Mouse (Mus musculus): Measurements from ENCODE around the gene Gm11639.
"Not testable (repeated sequence)": the region's sequence is repeated elsewhere in the genome, so short reads cannot be mapped to it uniquely, and the experiment has no call there.

Gene Gm11639

DNA sequence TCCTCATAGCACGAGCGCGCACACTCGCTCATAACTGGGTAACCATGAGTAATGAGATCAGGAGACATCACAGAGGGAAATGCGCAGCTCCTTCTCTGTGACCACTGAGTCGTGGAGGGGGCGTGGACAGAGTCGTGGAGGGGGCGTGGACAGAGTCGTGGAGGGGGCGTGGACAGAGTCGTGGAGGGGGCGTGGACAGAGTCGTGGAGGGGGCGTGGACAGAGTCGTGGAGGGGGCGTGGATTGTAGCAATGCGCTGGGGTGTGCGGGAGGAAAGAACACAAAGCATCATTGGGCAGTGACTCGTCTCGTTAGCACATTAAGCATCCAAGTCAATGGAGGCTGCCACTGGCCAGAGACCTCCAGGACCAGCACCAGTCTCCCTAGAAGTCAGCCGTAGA is 426.9 kb downstream of the Gm11639 start:
- DNase-seq (ENCODE audit: low read depth, low spot score): peak; percentile 30

DNA sequence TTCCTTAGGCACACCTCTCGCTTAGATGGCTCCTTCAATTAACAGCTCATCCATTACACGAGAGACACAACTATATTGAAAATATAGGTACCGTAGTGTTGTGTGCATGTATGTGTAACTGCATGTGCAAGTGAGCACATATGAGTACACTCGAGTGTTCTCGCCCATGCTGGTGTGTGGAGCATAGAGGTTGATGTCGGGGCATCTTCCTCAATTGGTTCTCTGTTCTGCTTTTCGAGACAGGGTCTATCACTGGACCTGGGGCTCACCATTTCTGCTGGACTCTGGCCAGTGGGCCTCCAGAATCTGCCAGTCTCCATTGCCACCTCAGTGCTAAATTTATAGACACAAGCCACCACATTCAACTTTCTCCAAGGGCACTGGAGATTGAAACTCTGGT is 432.3 kb downstream of the Gm11639 start:
- no peak for DNase-seq (ENCODE audit: low read depth, low spot score)

DNA sequence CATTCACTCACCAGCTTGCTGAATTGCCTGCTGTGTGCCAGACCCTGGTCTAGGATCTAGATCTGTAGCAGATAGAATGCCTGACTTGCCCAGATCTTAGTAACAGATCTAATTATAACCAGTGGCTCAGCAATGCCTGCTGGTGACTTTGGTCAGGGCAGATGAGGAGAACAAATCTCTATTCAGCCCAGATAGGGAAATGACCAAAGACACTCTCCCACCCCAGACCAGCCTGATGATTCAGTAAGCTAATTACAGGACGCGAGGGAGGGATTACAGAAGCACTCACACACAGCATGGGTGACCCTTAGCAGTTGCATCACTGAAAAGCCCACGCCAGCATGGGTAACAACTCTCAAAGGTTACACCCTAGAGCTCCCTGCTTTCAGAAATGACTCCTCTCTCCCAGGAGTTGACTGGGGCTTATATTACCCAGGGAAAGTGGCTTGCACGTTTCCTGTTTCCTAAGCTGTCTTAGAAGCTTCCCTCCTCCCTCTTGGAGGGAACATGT is 435.1 kb downstream of the Gm11639 start:
- DNase-seq (ENCODE audit: low read depth, low spot score): no peak

DNA sequence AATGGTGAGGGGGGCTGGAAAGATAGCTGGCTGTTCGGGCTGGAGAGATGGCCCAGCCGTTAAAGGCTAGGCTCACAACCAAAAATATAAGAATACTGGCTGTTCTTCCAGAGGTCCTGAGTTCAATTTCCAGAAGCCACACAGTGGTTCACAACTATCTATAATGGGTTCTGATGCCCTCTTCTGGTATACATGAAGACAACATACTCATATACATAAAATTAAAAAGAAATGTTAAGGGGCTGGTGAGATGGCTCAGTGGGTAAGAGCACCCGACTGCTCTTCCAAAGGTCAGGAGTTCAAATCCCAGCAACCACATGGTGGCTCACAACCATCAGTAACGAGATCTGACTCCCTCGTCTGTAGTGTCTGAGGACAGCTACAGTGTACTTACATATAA is 436.3 kb downstream of the Gm11639 start:
- not testable (repeated sequence) for DNase-seq (ENCODE audit: low read depth, low spot score)

DNA sequence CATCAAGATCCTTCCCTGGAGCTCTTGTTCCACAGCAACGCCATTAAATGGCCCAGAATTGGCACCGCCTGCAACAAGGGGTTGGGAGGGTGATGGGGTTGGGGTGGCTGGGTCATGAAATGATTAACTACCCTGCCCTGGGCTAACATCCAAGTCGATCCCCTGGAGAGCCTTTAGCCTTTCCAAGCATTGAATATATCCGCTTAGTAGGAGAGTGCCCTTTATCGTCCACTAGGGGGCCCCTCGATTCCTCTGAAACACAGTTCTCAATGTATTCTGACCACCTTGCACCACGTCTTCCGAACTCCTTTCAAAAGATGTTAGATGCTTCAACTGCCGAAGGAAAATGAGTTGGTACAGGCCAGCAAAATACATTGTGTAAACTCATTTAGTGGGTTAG is 438.5 kb downstream of the Gm11639 start:
- DNase-seq (ENCODE audit: low read depth, low spot score): peak; percentile 87

DNA sequence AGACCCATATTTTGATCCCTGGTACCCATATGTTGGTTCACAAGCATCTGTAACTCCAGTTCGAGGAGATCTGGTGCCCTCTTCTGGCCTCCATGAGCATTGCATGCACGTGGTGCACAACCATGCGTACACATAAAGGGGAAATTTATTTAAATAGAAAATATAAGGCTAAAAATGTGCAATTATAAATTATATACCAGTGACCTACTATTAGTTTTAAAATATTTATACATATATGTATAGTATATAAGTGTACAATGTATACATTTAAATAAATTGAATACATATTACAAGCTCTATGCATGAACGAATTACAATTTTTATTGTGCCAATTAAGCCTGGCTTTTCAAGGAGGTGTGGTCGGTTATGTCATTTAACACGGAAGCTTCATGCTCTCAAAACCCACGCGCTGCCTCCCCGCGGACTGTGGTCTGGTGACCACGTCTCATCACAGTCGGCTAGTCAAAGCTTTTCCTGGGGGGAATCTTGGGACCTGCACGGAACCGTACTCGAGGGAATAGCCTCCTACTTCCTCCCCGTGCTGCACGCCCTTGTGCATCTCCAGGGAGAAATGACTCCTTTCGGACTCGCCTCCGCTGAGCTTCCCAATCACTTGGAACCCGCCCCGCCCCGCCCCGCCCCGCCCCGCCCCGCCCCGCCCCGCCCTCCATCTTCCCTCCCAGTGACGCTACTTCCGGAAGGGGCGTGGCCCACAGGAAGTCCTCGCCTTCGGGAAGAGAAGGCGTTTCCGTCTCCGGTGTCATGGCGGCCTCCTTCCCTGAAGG is 440.4 kb downstream of the Gm11639 start, which contains the start of gene Mettl2:
Gene Mettl2 (plus strand): TSS at position 691 of the 785 bp plus-strand sequence.
- DNase-seq (ENCODE audit: low read depth, low spot score): peak; percentile 93

DNA sequence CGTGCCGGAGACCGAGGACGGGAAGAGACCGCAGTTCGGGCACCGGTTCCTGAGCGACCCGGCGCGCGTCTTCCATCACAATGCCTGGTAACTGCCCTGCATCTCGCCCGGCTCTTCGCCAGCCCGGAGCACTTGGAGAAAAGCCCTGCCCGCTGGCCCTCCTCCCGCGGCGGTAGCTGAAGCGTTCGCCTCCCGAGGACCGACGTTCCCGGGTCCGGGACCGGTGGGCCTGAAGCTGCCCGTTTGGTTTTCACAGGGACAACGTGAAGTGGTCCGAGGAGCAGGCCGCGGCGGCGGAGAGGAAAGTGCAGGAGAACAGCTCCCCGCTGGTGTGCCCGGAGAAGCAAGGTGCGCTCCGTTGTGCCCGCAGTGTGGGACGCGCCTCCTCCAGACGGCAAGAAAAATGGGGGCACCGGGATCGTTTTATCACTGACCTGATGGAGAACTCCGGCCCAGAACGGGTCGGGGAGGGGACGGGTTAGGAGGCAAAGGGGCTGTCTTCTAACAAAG is 441.1 kb downstream of the Gm11639 start:
- no peak for DNase-seq (ENCODE audit: low read depth, low spot score)

DNA sequence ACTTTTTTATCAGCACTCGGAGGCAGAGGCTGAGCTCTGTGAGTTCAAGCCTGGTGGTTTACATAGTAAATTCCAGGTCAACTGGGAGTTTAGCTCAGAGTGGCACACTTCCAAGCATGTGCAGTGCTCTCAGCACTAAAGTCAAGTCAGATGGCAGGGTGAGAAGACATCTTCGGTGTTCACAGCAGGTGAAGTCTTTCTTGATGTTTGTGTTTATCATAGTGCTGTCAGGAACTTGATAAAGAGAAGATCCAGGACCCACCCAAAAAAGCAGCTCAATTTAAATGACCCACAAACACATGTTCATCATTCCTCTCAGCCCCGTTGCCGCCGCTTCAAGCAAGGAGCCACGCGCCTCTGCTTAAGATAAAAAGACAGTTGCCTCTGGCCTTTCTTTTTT is 450.2 kb downstream of the Gm11639 start:
- DNase-seq (ENCODE audit: low read depth, low spot score): no peak

DNA sequence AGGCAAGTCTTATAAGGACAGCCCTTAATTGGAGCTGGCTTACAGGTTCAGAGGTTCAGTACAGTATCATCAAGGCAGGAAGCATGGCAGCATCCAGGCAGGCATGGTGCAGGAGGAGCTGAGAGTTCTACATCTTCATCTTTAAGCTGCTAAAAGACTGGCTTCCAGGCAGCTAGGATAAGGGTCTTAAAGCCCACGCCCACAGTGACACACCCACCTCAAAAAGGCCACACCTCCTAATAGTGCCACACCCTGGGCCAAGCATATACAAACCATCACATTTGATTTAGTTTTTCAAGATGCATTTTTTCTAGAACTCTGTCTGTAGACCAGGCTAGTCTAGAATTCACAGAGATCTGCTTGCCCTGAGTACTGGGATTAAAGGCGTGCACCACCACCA is 451.7 kb downstream of the Gm11639 start:
- DNase-seq (ENCODE audit: low read depth, low spot score): not testable (repeated sequence)

DNA sequence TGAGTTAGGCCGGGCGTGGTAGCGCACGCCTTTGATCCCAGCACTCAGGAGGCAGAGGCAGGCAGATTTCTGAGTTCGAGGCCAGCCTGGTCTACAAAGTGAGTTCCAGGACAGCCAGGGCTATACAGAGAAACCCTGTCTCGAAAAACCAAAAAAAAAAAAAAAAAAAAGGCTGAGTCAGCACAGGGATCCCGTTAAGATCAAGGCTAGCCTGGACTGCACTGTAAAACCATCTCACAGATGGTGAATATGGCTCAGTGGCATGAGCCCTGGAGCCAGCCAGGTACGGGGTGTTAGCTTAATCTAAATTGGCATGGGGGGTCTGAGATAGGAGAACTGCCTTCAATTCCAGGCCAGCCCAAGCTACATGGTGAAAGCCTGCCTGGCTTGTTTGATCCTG is 455.0 kb downstream of the Gm11639 start:
- DNase-seq (ENCODE audit: low read depth, low spot score): not testable (repeated sequence)

DNA sequence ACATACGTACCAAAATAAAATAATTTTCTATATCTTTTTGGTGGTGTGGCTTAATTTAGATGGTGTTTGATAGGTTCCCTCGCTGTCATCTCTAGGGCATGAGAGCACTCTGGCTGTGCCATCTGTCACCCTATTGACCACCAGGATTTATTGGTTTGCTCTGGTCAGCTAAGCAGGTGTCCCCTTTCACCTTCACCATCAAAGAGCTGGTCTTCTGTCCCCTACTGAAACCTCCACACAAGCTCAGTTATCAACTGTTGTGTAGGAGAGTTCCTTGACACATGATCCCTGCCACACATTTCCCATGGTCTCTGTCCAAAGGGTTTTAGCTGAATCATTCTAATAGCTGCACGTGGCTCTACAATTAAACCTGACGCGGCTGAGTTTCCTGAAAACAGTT is 455.6 kb downstream of the Gm11639 start:
- no peak for DNase-seq (ENCODE audit: low read depth, low spot score)

DNA sequence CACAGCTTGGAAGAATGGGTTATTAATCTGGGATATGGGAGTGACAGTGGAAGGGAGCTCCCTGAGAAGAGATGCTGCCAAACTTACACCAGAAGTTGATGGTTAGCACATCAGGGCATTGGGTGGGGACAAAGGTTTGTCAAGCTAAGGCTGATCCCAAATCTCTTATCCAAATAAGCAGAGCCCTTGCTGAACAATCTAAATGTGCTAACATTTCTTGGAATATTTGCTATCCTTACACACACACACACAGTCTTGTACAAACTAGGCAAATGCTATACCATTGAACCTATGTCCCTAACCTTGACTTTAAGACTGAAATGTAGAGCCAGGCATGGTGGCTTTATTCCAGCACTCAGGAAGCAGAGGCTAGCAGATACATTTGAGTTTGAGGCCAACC is 458.1 kb downstream of the Gm11639 start:
- DNase-seq (ENCODE audit: low read depth, low spot score): no peak

DNA sequence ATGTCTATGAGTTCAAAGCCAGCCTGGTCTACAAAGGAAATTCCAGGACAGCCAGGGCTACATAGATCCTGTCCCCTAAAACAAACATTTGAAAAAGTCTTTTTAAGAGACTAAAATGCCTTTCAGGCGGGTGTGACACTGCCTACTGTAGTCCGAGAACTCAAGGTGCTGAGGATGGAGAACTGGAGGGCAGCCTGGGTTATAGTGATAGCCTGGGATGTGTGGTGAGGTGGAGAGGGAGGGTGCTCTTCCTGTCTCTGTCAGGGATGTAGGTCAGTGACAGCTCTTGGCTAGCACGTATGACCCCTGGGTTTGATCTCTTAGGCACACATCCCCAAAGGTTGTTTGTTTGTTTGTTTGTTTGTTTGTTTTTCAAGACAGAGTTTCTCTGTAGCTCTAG is 458.6 kb downstream of the Gm11639 start:
- no peak for DNase-seq (ENCODE audit: low read depth, low spot score)

DNA sequence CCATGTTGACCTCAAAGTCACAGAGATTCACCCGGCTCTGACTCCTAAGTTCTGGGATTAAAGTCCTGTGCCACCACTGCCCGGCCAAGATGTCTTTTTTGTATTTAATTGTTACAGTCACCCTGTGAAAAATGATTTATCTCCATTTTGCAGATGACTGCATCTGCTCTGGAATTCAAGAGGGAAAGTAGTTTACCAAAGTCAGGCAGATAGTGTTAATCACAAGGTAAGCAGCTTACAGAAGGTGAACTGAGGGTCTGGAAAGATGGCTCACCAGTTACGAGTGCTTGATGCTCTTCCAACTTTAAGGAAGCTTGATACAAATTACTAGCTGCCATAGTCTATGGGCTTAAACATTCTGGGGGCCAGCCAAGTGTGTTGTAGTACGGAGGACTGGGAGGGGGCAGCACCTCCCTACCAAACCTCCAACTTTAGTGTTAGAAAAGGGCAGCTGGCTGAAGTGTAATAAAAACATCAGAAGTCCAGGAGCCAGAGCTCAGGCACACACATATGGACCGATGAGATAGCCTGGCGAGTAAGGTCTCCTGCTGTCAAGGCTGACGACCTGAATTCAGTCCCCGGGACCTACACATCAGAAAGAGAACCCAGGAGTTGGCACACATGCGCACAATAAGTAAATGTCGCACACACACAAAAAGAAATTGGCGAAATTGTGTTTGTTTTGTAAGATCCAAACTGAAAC is 459.2 kb downstream of the Gm11639 start:
- no peak for DNase-seq (ENCODE audit: low read depth, low spot score)

DNA sequence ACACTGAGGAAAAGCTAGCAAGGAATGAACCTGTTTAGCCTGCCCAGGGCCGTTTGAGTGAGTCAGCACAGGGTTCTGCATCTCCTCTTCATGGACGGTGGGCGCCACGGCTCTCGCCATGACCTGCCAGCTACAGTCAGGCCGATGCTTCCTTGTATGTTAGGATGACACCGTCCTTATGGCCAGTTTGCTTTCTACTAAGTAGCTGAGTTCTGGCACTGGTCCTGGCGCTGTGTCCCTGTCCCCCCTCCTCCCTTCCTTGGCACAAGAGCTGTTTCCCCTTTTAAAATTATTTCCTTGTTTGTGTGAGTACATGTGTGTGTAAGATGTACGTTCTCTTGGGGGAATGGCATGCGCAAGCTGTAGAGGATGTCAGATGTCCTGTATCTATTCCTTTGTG is 459.7 kb downstream of the Gm11639 start:
- DNase-seq (ENCODE audit: low read depth, low spot score): no peak

DNA sequence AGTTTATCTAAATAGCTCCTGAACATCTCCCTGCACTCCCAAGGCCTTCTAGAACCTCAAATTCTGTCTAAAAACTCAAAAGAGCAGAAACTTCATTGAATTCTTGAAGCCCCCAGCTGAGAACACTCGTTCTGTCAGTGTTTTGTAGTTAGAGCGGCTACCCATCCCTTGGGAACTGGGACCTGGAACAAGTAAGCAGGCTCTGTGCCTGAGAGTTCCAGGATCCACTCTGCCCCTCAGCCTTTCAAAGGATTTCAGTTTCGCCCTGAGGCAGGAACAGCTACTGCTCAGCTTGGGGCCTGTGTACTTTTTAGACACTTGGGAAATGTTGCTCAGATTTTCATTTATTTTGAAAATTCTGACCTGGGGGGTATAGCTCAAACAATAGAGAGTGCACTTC is 461.1 kb downstream of the Gm11639 start, which contains the start of gene Gm10842:
Gene Gm10842 (plus strand): TSS at position 301 of the 400 bp plus-strand sequence.
- no peak for DNase-seq (ENCODE audit: low read depth, low spot score)

DNA sequence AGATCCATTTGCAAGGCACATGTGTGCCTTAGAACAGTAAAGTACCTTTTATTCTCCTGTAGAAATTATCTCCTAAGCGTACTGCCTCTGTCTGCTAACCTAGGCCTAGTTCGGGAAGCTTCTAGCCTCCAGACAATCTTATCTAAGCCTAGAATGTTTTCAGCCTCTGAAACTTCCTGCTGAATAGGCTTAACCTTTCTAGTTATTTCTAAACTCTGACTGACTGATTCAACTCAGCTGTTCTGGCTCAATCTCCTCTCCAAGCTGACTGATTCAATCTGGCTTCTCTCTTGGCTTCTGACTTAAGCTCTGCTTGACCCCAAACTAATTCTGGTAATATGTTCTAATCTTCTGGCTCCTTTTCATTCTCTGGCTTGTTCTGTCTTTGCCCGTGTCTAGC is 463.8 kb downstream of the Gm11639 start:
- DNase-seq (ENCODE audit: low read depth, low spot score): no peak

DNA sequence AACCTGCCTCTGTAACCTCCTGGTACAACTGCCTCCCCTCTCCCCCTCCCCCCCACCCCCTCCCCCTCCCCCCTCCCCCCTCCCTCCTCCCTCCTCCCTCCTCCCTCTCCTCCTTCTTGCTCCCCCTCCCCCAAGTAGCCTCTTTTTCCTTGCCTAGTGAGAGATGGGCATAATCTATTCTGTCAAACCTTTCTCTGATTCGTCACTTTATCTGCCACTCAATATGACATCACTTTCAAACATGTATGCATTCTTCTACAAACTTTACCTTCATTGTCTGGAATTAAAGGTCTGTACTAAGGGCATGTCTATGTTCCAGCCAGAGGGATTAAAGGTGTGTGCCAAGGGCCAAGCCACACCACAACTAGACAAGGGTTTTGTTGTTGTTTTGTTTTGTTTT is 464.3 kb downstream of the Gm11639 start:
- DNase-seq (ENCODE audit: low read depth, low spot score): peak; percentile 49

DNA sequence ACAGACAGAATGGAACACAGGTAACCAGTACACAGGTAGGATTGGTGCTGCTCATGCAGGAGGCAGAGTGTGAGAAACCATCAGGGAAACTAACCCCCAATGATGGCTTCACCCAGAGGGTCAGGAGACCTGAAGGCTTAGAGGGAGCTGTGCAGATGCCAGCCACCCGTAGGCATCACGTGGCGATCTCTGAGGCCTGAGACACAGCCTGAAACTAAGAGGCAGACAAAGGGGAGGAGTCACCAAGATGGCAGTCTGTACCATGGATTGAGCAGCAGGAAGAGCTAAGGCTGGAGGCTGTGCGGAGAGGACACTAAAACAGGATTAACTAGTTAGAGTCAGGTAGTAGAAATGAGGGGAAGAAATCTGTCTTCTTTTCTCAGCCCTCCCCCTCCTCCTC is 465.2 kb downstream of the Gm11639 start:
- peak; percentile 56 for DNase-seq (ENCODE audit: low read depth, low spot score)

DNA sequence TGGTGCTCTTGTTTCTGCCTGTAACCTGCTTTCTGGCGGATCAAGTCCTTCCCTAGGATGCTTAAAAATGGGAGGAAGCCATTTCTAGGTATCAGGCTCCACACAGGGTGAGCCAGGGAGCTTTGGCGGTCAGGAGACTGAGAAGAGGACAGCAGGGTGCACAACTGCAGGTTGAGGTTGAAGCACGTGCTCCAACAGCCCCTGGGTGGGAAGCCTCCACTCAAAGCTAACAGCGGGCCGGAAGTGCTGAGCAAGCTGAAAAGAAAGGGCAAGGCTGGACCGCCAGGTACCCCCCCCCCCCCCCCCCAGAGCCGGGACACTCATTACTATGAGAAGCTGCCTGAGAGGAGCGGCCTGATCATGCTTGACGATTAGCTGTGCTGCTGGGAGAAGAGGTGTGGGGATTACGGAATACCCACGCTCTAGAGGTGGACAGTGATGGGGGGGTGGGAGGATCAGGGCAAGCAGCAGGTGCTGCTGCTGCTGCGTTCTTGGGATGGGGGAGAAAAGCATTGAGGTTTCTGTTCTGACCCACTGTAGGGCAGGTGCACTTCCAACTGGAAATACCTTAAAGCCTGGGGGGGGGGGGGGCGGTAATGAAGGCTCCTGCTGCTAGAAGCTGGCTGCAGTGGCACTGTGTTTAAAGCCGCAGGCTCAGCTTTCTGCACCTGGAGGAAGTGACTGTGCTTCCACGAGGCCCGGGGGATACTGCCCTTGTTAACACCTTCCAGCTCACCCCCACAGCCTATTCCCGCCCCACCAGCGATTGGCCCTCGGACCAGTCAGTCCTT is 465.9 kb downstream of the Gm11639 start:
- peak; percentile 67 for DNase-seq (ENCODE audit: low read depth, low spot score)

DNA sequence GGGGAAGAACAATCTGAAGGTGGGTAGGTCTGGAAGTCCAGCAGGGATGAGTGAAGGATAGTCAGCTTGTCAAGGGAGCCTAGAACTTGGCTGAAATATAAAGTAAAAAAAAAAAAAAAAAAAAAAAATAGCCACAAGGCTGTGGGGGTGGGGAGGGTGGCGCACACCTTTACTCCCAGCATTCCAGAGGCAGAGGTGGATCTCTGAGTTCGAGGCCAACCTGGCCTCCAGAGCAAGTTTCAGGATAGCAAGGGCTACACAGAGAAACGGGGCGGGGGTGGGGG is 466.5 kb downstream of the Gm11639 start:
- no peak for DNase-seq (ENCODE audit: low read depth, low spot score)

DNA sequence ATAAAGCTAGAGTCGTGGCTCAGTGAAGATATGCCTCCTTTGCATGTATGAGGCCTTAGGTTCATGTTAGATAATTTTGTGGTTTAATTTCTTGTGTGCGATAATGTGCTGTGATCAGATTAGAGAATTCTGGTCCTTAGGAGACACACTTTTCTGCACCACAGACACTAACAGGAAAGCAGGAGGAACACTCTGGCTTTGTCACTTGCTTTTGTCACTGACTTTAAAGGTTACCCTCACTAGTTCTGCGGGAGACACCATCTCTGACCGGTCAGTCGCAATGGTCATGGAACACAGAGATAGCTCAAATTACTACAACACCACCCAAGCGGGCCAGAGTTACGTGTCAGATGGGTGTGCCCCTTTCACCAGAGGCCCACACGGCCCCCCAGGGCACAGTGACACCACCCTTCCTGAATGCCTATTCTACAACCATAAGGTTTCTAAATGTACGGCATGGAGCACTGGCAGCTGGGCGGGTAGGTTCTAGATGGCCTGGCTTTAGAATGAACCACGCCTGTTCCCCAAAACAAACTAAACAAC is 466.9 kb downstream of the Gm11639 start:
- DNase-seq (ENCODE audit: low read depth, low spot score): no peak
